Mouse (Mus musculus) bone marrow, adult 2 months (tissue): ENCODE measurements at regions not wholly inside any gene's neighbourhood (a gene's known extent, or its start where the extent isn't known, plus 50 kb on each side); places are given as distances from the start of the nearest gene placed in this dataset.

ENCODE experiments used
- CTCF ChIP-seq: fragments of 200-500 bp; IDR thresholded peaks from 2 replicates; pipeline ENCODE4 v1.5.1; 2011; ENCODE audit warnings: low read length, control low read depth; ENCODE audit not compliant: control insufficient read depth, insufficient read depth
- POLR2A ChIP-seq: fragments of 200-500 bp; IDR thresholded peaks from 2 replicates; pipeline ENCODE4 v1.6.1; 2011; ENCODE audit warnings: low read depth, mild to moderate bottlenecking, control low read depth, low read length, borderline replicate concordance; ENCODE audit not compliant: control insufficient read depth

DNA sequence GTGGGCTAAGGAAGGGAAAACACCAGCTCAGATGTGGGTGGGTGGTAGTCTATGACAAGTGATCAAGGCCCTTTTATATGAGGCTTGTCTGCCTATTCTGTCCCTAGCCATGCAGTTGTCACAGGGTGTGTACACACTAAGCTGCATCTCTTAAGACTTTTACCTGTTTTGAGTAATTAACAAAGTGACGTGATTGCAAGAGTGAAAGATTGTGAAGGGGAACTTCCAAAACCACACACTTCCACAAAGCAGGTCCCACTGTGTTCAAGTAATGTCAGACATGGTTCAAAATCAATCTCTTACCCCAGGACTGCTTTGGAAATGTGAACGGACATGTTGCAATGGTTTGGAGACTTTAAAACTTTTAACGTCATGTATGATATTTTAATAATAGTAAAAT is 674.2 kb downstream of the Adgrl2 start:
- TF ChIP-seq CTCF (no peak), POLR2A (no peak)
